Mouse (Mus musculus): ENCODE results near the gene P2ry14.

DNA sequence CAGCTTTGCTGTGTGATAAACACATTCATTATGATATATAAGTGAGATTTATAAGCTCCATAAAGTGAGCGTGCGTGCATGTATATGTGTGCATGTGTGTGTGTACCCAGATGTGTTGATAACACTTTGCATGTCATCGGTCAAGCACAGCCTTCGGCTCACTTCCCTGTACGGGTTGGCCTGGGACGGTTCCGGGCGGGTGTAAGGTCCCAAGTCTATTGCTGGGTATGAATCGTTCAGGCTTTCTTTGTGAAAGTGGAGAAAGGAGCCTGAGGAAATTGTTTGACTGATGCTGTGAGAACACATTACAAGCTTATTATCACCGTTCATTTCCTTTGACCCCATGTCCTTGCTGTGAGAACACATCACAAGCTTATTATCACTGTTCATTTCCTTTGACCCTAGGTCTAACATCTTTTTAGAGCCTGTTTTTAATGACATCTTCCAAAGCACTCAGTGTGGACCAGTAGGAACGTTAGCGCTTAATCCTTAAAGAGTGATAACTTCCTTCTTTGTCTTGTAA, 14.4 kb downstream of the P2ry14 start:
- TF ChIP-seq E2F4 (IDR thresholded peaks at IDR 0.05; ENCODE audit: borderline replicate concordance, low read depth, low read length) (no peak), CTCF (IDR thresholded peaks at IDR 0.05 in 2 of 3, conservative IDR thresholded peaks at IDR 0.05 in 1 of 3; ENCODE audit: control insufficient read depth in 1 of 3, insufficient read depth in 1 of 3, low read depth in 2 of 3, low read length in 3 of 3, poor library complexity in 1 of 3, severe bottlenecking in 1 of 3) (no peak), MEF2A (IDR thresholded peaks at IDR 0.05; ENCODE audit: extremely low read depth, insufficient replicate concordance, low read depth, low read length, poor library complexity, severe bottlenecking) (no peak), POLR2A (IDR thresholded peaks at IDR 0.05; ENCODE audit: control insufficient read depth in 1 of 2, insufficient read depth in 1 of 2, low read depth in 1 of 2, low read length in 2 of 2, poor library complexity in 1 of 2) (no peak), MXI1 (IDR thresholded peaks at IDR 0.05; ENCODE audit: low read depth, low read length) (no peak), SMC3 (IDR thresholded peaks at IDR 0.05; ENCODE audit: low read depth, low read length) (no peak), KAT2A (conservative IDR thresholded peaks at IDR 0.05; ENCODE audit: low read depth, low read length) (no peak), TBP (IDR thresholded peaks at IDR 0.05; ENCODE audit: low read depth, low read length) (no peak), MAZ (IDR thresholded peaks at IDR 0.05; ENCODE audit: low read depth, low read length) (no peak), ZNF384 (IDR thresholded peaks at IDR 0.05; ENCODE audit: low read depth, low read length) (no peak), USF1 (IDR thresholded peaks at IDR 0.05; ENCODE audit: low read depth, low read length) (no peak), CHD2 (IDR thresholded peaks at IDR 0.05; ENCODE audit: low read length) (no peak), CHD1 (IDR thresholded peaks at IDR 0.05; ENCODE audit: low read depth, low read length) (no peak), RAD21 (IDR thresholded peaks at IDR 0.05; ENCODE audit: low read depth, low read length) (no peak)
